ENCODE assay signal across 23 mouse cellular contexts in genomic region chr12:56472856-56473647, GRCm38 (mm10).
"Had no signal": no experiment of that assay in that cellular context is flagged by ENCODE, and none has a peak within 500 bp of the region (broad histone marks: within the 10 kb centered on the region; RNA-seq: fewer than 3 reads in every experiment).

No protein-coding gene starts in this region.

- H3K9me3 ChIP-seq: limb, embryonic 10.5 days; limb, embryonic 13.5 days; liver, embryonic 12.5 days; liver, embryonic 15.5 days; lung, embryonic 15.5 days; megakaryocyte, embryonic 14.5 days; midbrain, embryonic 10.5 days; neural tube, embryonic 12.5 days; neural tube, embryonic 15.5 days; stomach, embryonic 15.5 days had no signal

- H3K9ac ChIP-seq: limb, embryonic 13.5 days; liver, embryonic 12.5 days; liver, embryonic 15.5 days; lung, embryonic 15.5 days; neural tube, embryonic 12.5 days; neural tube, embryonic 15.5 days; stomach, embryonic 15.5 days had no signal

- H3K27ac ChIP-seq: kidney, postnatal 0 days; layer of hippocampus, adult 2 months; limb, embryonic 10.5 days; limb, embryonic 13.5 days; liver, embryonic 12.5 days; liver, embryonic 15.5 days; lung, embryonic 15.5 days; midbrain, embryonic 10.5 days; neural tube, embryonic 12.5 days; neural tube, embryonic 15.5 days; stomach, embryonic 15.5 days had no signal

- ATAC-seq: liver, embryonic 12.5 days had no signal

- H3K4me3 ChIP-seq: layer of hippocampus, adult 2 months; limb, embryonic 10.5 days; limb, embryonic 13.5 days; liver, embryonic 12.5 days; liver, embryonic 15.5 days; lung, embryonic 15.5 days; megakaryocyte, embryonic 14.5 days; midbrain, embryonic 10.5 days; neural tube, embryonic 12.5 days; neural tube, embryonic 15.5 days; stomach, embryonic 15.5 days had no signal

- DNase-seq: kidney, adult 2 months; kidney, postnatal 25 days; layer of hippocampus, adult 9-11 months; liver; lung, adult 18-20 months; lung, postnatal 10 days; lung, postnatal 36 days; midbrain, embryonic 14.5 days; right cerebral cortex, postnatal 14 days; spleen, adult 18-20 months; thymus, postnatal 25 days had no signal

- H3K4me2 ChIP-seq: limb, embryonic 13.5 days; liver, embryonic 12.5 days; liver, embryonic 15.5 days; lung, embryonic 15.5 days; neural tube, embryonic 12.5 days; neural tube, embryonic 15.5 days; stomach, embryonic 15.5 days had no signal

- H3K36me3 ChIP-seq: limb, embryonic 10.5 days; limb, embryonic 13.5 days; liver, embryonic 12.5 days; liver, embryonic 15.5 days; lung, embryonic 15.5 days; midbrain, embryonic 10.5 days; neural tube, embryonic 12.5 days; neural tube, embryonic 15.5 days; stomach, embryonic 15.5 days had no signal

- H3K4me1 ChIP-seq: limb, embryonic 13.5 days; liver, embryonic 12.5 days; liver, embryonic 15.5 days; lung, embryonic 15.5 days; megakaryocyte, embryonic 14.5 days; neural tube, embryonic 12.5 days; neural tube, embryonic 15.5 days; stomach, embryonic 15.5 days had no signal

- H3K27me3 ChIP-seq: limb, embryonic 13.5 days; liver, embryonic 12.5 days; liver, embryonic 15.5 days; lung, embryonic 15.5 days; megakaryocyte, embryonic 14.5 days; stomach, embryonic 15.5 days had no signal
